Mouse (Mus musculus): ENCODE data around the gene Pex5. TPM values are rescaled to one million over a fixed set of nuclear protein-coding genes. Genes with fewer than 3 reads are reported as not detected.

The Pex5 gene
- polyA plus RNA-seq, 1 experiment from 2014 or later: 35.9 TPM

DNA sequence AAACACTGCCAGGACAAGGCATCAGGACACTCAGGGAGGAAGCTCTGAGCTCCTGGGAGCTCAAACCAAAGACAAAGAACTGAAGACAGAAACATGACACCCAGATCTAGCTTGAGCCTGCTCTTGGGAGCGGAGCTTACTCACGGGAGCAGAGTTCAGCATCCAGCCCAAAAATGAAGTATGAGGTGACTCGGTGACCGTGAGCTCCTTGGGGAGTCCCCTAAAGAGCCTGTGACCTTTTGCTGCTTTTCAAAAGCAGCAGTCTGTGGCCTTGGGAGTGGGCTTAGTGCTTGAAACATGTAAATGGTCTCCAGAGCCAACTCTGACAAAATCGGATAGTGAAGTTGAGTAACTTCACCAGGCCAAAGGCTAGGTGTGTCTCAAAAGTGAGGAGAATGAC lies 20.3 kb upstream of the Pex5 start:
- Histone ChIP-seq H3K9ac (ENCODE audit: low read length) (no peak overlapping the region), H3K4me3 (ENCODE audit: low read depth, low read length) (no peak overlapping the region), H3K36me3 (ENCODE audit: control insufficient read depth, insufficient read depth, low read length) (no peaks in the 10 kb centered on the region), H3K4me1 (ENCODE audit: control insufficient read depth, insufficient read depth, low read length) (no peaks in the 10 kb centered on the region), H3K27ac (replicated peaks; ENCODE audit: low read depth, low read length) (no peak overlapping the region), H3K27me3 (ENCODE audit: control insufficient read depth, insufficient read depth, low read length) (no peaks in the 10 kb centered on the region), H3K4me2 (ENCODE audit: low read depth, severe bottlenecking) (no peak overlapping the region), H3K9me3 (ENCODE audit: control insufficient read depth, low read length) (no peaks in the 10 kb centered on the region)
- DNase-seq (ENCODE audit: low spot score): no peak
- ATAC-seq (ENCODE audit: insufficient number of reproducible peaks, low FRiP score, low TSS enrichment, low read depth): no peak
- 83% methylated on average over 5 of the region's 5 CpGs for WGBS

GRCm38 (mm10) chr6:124433688-124434324 lies 18.9 kb upstream of the Pex5 start:
- Histone ChIP-seq H3K27ac (replicated peaks; ENCODE audit: low read depth, low read length) (no peak overlapping the region), H3K4me1 (ENCODE audit: control insufficient read depth, insufficient read depth, low read length) (no peaks in the 10 kb centered on the region), H3K4me2 (ENCODE audit: low read depth, severe bottlenecking) (no peak overlapping the region), H3K9ac (ENCODE audit: low read length) (no peak overlapping the region), H3K27me3 (ENCODE audit: control insufficient read depth, insufficient read depth, low read length) (no peaks in the 10 kb centered on the region), H3K36me3 (ENCODE audit: control insufficient read depth, insufficient read depth, low read length) (no peaks in the 10 kb centered on the region), H3K9me3 (ENCODE audit: control insufficient read depth, low read length) (no peaks in the 10 kb centered on the region), H3K4me3 (ENCODE audit: low read depth, low read length) (no peak overlapping the region)
- 87% methylated on average over 8 of the region's 8 CpGs for WGBS
- DNase-seq (ENCODE audit: low spot score) (no peak), ATAC-seq (ENCODE audit: insufficient number of reproducible peaks, low FRiP score, low TSS enrichment, low read depth) (no peak)

DNA sequence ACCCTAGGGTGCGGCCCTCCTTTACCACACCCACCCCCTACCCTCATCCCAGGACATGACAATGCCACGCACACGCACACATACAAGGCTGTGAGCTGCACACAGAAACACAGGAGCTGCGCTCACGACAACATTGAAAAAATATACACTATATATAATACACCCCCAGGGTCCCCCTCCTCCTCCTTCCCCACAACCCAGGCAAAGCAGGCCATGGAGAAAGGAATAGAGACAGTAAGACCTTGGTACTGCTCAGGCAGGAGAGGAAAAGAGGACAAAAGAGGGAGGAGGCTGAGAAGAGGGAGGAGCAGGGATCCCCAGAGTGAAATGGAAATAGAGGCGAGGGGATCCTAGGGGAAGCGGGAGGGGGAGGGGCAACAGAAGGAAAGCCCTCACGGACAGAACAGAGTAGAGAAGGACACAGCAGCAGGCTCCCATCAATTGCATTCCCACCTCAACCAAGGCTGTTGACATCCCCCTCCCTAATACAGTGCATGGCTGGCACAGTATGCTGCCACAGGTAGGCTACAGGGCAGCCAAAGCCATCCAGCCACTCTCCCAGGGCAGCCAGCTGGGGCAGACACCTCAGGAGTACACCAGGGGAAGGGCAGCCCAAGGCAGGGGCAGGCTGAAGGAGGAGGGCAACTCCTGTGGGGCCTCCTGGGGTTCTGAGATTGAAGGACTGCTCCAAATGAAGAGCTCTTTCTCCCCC lies 16.1 kb upstream of the Pex5 start:
- WGBS: 53% methylated on average over 8 of the region's 8 CpGs
- H3K9me3 ChIP-seq (ENCODE audit: control insufficient read depth, low read length): no peaks in the 10 kb centered on the region

DNA sequence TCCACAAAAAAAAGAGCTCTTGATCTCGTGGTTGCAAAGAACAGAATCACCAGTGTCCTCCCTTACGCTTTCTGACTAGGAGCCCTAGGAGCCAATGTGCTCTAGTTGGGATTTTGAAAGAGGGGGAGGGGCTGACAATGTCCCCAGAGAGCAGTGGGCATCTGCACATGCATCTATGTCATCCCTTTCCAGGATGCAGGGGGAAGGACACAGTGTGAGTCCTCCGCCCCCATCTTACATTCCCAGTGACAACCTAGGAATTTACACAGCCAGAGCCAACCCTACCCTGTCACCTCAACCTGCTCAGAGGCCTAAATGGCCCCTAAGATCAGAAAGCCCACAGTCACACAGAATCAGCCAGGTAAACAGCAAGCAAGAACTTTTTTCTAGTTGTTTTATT lies 15.5 kb upstream of the Pex5 start:
- Histone ChIP-seq H3K9ac (ENCODE audit: low read length) (no peak overlapping the region), H3K4me2 (ENCODE audit: low read depth, severe bottlenecking) (no peak overlapping the region), H3K27ac (replicated peaks; ENCODE audit: low read depth, low read length) (no peak overlapping the region), H3K36me3 (ENCODE audit: control insufficient read depth, insufficient read depth, low read length) (no peaks in the 10 kb centered on the region), H3K27me3 (ENCODE audit: control insufficient read depth, insufficient read depth, low read length) (no peaks in the 10 kb centered on the region), H3K4me3 (ENCODE audit: low read depth, low read length) (no peak overlapping the region), H3K4me1 (ENCODE audit: control insufficient read depth, insufficient read depth, low read length) (no peaks in the 10 kb centered on the region), H3K9me3 (ENCODE audit: control insufficient read depth, low read length) (no peaks in the 10 kb centered on the region)
- 78% methylated on average over 3 of the region's 3 CpGs for WGBS
- ATAC-seq (ENCODE audit: insufficient number of reproducible peaks, low FRiP score, low TSS enrichment, low read depth): no peak
- no peak for DNase-seq (ENCODE audit: low spot score)

More for the DNA sequence above, 16.1 kb upstream of the Pex5 start:
- ATAC-seq (ENCODE audit: insufficient number of reproducible peaks, low FRiP score, low TSS enrichment, low read depth) (no peak), DNase-seq (ENCODE audit: low spot score) (no peak)
- Histone ChIP-seq H3K27ac (replicated peaks; ENCODE audit: low read depth, low read length) (no peak overlapping the region), H3K9ac (ENCODE audit: low read length) (no peak overlapping the region), H3K4me3 (ENCODE audit: low read depth, low read length) (no peak overlapping the region), H3K27me3 (ENCODE audit: control insufficient read depth, insufficient read depth, low read length) (no peaks in the 10 kb centered on the region), H3K36me3 (ENCODE audit: control insufficient read depth, insufficient read depth, low read length) (no peaks in the 10 kb centered on the region), H3K4me2 (ENCODE audit: low read depth, severe bottlenecking) (no peak overlapping the region), H3K4me1 (ENCODE audit: control insufficient read depth, insufficient read depth, low read length) (no peaks in the 10 kb centered on the region)

- no peaks in the 10 kb centered on the region for H3K4me1 ChIP-seq (ENCODE audit: control insufficient read depth, insufficient read depth, low read length)
- no peaks in the 10 kb centered on the region for H3K27me3 ChIP-seq (ENCODE audit: control insufficient read depth, insufficient read depth, low read length)
- H3K4me3 ChIP-seq (ENCODE audit: low read depth, low read length): no peak overlapping the region
- no peaks in the 10 kb centered on the region for H3K36me3 ChIP-seq (ENCODE audit: control insufficient read depth, insufficient read depth, low read length)
- H3K9me3 ChIP-seq (ENCODE audit: control insufficient read depth, low read length): no peaks in the 10 kb centered on the region
- WGBS: 80% methylated on average over 5 of the region's 6 CpGs
- no peak overlapping the region for H3K27ac ChIP-seq (replicated peaks; ENCODE audit: low read depth, low read length)
- no peak overlapping the region for H3K4me2 ChIP-seq (ENCODE audit: low read depth, severe bottlenecking)
- no peak overlapping the region for H3K9ac ChIP-seq (ENCODE audit: low read length)
- DNase-seq (ENCODE audit: low spot score) (no peak), ATAC-seq (ENCODE audit: insufficient number of reproducible peaks, low FRiP score, low TSS enrichment, low read depth) (0 out of 2 replicates have a peak, but pooled peaks have one; percentile 29)
Measured at GRCm38 (mm10) chr6:124427791-124428576, 13.1 kb upstream of the Pex5 start.

DNA sequence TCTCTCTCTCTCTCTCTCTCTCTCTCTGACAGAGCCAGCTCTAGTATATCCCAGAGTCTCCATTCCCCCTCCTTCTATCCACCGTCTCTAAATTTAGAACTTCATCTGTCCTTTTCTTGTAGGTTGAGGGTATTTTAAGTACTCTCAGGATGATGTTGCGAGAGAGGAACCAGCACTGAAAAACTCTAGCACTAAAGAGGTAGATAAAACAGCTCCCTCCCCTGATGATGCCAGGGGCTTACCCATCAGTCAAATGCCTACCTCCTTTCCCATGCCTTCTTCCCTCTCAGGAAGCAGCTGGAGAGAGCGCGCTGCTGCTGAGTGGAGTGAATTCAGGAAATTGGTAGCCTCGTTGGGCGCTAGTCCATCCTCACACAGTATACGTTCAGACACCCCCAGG lies 12.4 kb upstream of the Pex5 start:
- WGBS: 85% methylated on average over 7 of the region's 7 CpGs
- ATAC-seq (ENCODE audit: insufficient number of reproducible peaks, low FRiP score, low TSS enrichment, low read depth): no peak

GRCm38 (mm10) chr6:124426604-124427003 lies 11.7 kb upstream of the Pex5 start:
- no peaks in the 10 kb centered on the region for H3K27me3 ChIP-seq (ENCODE audit: control insufficient read depth, insufficient read depth, low read length)
- WGBS: 54% methylated on average over 3 of the region's 3 CpGs
- H3K4me3 ChIP-seq (ENCODE audit: low read depth, low read length): no peak overlapping the region
- no peaks in the 10 kb centered on the region for H3K4me1 ChIP-seq (ENCODE audit: control insufficient read depth, insufficient read depth, low read length)
- H3K36me3 ChIP-seq (ENCODE audit: control insufficient read depth, insufficient read depth, low read length): no peaks in the 10 kb centered on the region
- no peak for ATAC-seq (ENCODE audit: insufficient number of reproducible peaks, low FRiP score, low TSS enrichment, low read depth)
- no peaks in the 10 kb centered on the region for H3K9me3 ChIP-seq (ENCODE audit: control insufficient read depth, low read length)
- DNase-seq (ENCODE audit: low spot score): no peak
- H3K9ac ChIP-seq (ENCODE audit: low read length): no peak overlapping the region
- H3K4me2 ChIP-seq (ENCODE audit: low read depth, severe bottlenecking): no peak overlapping the region
- no peak overlapping the region for H3K27ac ChIP-seq (replicated peaks; ENCODE audit: low read depth, low read length)

More for the DNA sequence above, 12.4 kb upstream of the Pex5 start:
- H3K4me2 ChIP-seq (ENCODE audit: low read depth, severe bottlenecking): no peak overlapping the region
- no peak for DNase-seq (ENCODE audit: low spot score)
- H3K9ac ChIP-seq (ENCODE audit: low read length): no peak overlapping the region
- H3K4me3 ChIP-seq (ENCODE audit: low read depth, low read length): no peak overlapping the region
- H3K27me3 ChIP-seq (ENCODE audit: control insufficient read depth, insufficient read depth, low read length): no peaks in the 10 kb centered on the region
- no peak overlapping the region for H3K27ac ChIP-seq (replicated peaks; ENCODE audit: low read depth, low read length)
- H3K9me3 ChIP-seq (ENCODE audit: control insufficient read depth, low read length): no peaks in the 10 kb centered on the region
- H3K36me3 ChIP-seq (ENCODE audit: control insufficient read depth, insufficient read depth, low read length): no peaks in the 10 kb centered on the region
- no peaks in the 10 kb centered on the region for H3K4me1 ChIP-seq (ENCODE audit: control insufficient read depth, insufficient read depth, low read length)

DNA sequence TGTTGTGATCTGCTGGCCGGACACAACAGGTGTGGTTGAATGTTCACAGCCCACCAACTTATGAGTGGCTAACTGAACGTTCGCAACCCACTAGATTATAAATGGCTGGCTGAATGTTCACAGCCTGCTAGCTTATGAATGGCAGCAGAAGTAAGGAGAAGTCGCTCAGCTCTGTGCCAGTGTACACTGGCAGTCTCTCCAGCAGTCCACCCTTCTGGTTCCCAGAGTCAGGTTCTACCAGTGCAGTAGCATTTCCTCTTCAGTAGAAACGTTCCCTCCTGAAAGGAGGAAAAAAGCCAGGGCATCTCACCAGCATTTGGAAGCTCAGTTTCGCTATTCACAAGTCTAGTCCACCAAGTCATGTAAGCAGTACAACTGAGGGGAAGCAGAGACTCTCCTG lies 10.7 kb upstream of the Pex5 start:
- Histone ChIP-seq H3K4me3 (ENCODE audit: low read depth, low read length) (no peak overlapping the region), H3K27ac (replicated peaks; ENCODE audit: low read depth, low read length) (no peak overlapping the region), H3K9ac (ENCODE audit: low read length) (no peak overlapping the region), H3K4me2 (ENCODE audit: low read depth, severe bottlenecking) (no peak overlapping the region), H3K9me3 (ENCODE audit: control insufficient read depth, low read length) (no peaks in the 10 kb centered on the region), H3K36me3 (ENCODE audit: control insufficient read depth, insufficient read depth, low read length) (no peaks in the 10 kb centered on the region), H3K4me1 (ENCODE audit: control insufficient read depth, insufficient read depth, low read length) (no peaks in the 10 kb centered on the region), H3K27me3 (ENCODE audit: control insufficient read depth, insufficient read depth, low read length) (no peaks in the 10 kb centered on the region)
- ATAC-seq (ENCODE audit: insufficient number of reproducible peaks, low FRiP score, low TSS enrichment, low read depth) (no peak), DNase-seq (ENCODE audit: low spot score) (no peak)
- WGBS: 80% methylated on average over 6 of the region's 6 CpGs
